Mouse (Mus musculus) megakaryocyte-erythroid progenitor cell, adult 5-6 weeks (primary cell): Measurements from ENCODE around the gene Drd3. TPM values are rescaled to one million over a fixed set of nuclear protein-coding genes. Genes with fewer than 3 reads are reported as not detected.

Experiments used
- ATAC-seq: replicated peaks from 2 replicates; pipeline ENCODE4 v1.8.0; 2016; ENCODE audit warnings: mild to moderate bottlenecking, inconsistent platforms; ENCODE audit not compliant: severe bottlenecking, poor library complexity, low FRiP score, low TSS enrichment
- total RNA-seq, 2 experiments: library from RNA; stranded (forward) in 1 of 2; stranded (reverse) in 1 of 2; fragments of 200-1000, 215-1000 nt in 1 of 2; fragments of >200 nt in 1 of 2; fragmentation: Nextera tagmentation in 1 of 2; gene quantifications; 2 replicates each; pipeline ENCODE4 v1.2.3; 2014 to 2017

Gene Drd3
- not detected in 2 replicates for total RNA-seq (2014; fragmentation: Nextera tagmentation)
- not detected in 2 replicates for total RNA-seq (2017)

- ATAC-seq, result no peak
Measured at GRCm38 (mm10) chr16:43753751-43754150, at the start of gene Drd3. TSS of gene Drd3 (plus strand) at chr16:43754026.

- ATAC-seq, result no peak
Measured at GRCm38 (mm10) chr16:43708335-43709061, 45.3 kb upstream of the Drd3 start.

- no peak for ATAC-seq
Measured at GRCm38 (mm10) chr16:43709062-43709413, 44.8 kb upstream of the Drd3 start.

GRCm38 (mm10) chr16:43709432-43710133 is 44.2 kb upstream of the Drd3 start:
- ATAC-seq, result no peak

- no peak for ATAC-seq
Measured at GRCm38 (mm10) chr16:43710134-43710475, 43.7 kb upstream of the Drd3 start.

GRCm38 (mm10) chr16:43710651-43711050 is 43.2 kb upstream of the Drd3 start:
- ATAC-seq, result no peak

- no peak for ATAC-seq
Measured at GRCm38 (mm10) chr16:43711361-43711760, 42.5 kb upstream of the Drd3 start.

- ATAC-seq, result no peak
Measured at GRCm38 (mm10) chr16:43724444-43724843, 29.4 kb upstream of the Drd3 start.

GRCm38 (mm10) chr16:43729506-43730221 is 24.2 kb upstream of the Drd3 start:
- no peak for ATAC-seq

- ATAC-seq, result no peak
Measured at GRCm38 (mm10) chr16:43730281-43730680, 23.5 kb upstream of the Drd3 start.

GRCm38 (mm10) chr16:43732496-43732895 is 21.3 kb upstream of the Drd3 start:
- no peak for ATAC-seq

- no peak for ATAC-seq
Measured at GRCm38 (mm10) chr16:43732900-43733299, 20.9 kb upstream of the Drd3 start.

- ATAC-seq, result no peak
Measured at GRCm38 (mm10) chr16:43737933-43738332, 15.9 kb upstream of the Drd3 start.

- no peak for ATAC-seq
Measured at GRCm38 (mm10) chr16:43740936-43741335, 12.9 kb upstream of the Drd3 start.

GRCm38 (mm10) chr16:43748424-43748823 is 5.4 kb upstream of the Drd3 start:
- no peak for ATAC-seq

- no peak for ATAC-seq
Measured at GRCm38 (mm10) chr16:43752900-43753299, 926 bp upstream of the Drd3 start.

GRCm38 (mm10) chr16:43772358-43772757 is 18.5 kb downstream of the Drd3 start:
- ATAC-seq, result no peak

- no peak for ATAC-seq
Measured at GRCm38 (mm10) chr16:43772766-43773165, 18.9 kb downstream of the Drd3 start.

- no peak for ATAC-seq
Measured at GRCm38 (mm10) chr16:43773506-43773905, 19.7 kb downstream of the Drd3 start.

GRCm38 (mm10) chr16:43776886-43777285 is 23.1 kb downstream of the Drd3 start:
- ATAC-seq, result no peak

- ATAC-seq, result no peak
Measured at GRCm38 (mm10) chr16:43799541-43799940, 45.7 kb downstream of the Drd3 start.
